Mouse (Mus musculus): ENCODE results near the gene Samd8.

The Samd8 gene

DNA sequence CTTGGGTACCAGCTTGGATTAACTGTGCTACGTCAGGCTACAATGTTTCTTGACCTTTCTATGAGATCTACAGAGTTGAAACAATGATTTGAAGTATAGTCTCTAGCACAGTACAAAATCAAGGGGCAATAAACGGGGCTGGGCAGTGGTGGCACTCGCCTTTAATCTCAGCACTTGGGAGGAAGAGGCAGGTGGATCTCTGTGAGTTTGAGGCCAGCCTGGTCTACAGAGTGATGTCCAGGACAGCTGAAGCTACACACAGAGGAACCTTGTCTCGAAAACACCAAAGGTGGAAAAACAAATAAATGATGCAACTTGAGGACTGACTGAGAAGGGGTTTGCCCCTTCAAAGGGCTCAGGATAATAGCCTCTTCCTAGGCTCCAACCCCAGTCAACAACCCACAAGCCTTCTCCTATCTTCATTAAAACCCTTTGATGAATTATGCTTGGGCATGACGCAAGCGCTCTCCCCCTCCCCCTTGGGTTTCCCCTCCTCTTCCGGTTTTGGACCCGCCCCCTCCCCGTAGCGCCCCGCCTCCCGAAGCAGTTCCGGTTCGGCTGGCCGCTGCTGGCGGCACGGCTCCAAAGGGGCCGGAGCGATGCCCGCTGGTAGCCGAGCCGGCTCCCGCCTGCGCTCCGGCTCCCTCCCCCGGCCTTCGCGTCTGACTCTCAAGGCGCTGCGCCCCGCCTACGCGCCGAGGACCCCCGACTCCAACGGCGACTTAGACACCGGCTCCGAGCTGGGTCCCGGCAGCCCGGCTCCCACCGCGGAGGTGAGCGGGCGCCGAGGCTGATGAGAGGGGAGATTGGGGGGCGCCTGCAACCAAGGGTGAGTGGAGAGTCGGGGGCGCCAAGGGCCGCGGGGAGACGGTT, at the start of gene Samd8:
TSS of gene Samd8 (plus strand) at position 524 of the 873 bp plus-strand sequence.
- peak; percentile 92 for DNase-seq (ENCODE audit: low read depth, low spot score)

DNA sequence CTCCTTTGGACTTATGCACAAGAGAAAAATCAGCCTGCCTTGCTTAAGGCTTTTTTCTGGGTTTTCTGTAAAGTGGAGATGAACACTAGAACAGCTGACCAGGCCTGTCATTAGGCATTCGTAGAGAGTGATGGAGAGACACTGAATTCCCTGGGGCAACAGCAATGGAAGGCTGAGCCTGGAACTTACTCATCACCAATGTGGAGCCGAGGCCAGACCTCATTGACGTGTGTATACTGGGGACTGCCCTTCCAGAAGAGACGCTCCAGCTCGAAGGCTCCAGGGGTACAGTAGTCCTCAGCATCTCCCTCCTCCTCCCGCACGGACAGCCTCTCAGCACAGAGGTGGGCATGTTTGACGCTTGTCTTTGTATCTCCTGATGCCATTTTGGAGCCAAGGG, 47.6 kb upstream of the Samd8 start:
- DNase-seq (ENCODE audit: low read depth, low spot score) = no peak

DNA sequence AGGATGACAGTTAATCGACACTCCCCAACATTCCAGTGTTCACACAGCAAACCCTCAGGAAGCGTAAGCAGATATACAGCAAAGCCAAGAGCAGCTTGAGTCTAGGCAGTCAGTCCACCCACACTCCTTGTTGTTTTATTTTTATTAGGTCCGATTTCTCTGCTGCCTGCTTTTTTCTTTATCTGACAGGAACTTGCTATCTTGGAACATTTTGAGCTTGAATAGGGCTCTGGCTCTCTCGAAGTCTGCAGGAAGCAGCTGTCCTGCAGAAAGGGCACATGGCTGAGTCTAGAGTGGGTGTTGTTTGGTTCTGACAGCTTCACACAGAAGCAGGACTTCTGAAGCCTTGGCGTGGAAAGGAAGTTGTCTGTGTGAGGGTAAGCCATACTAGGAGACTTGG, 47.1 kb upstream of the Samd8 start:
- DNase-seq (ENCODE audit: low read depth, low spot score) = no peak

DNA sequence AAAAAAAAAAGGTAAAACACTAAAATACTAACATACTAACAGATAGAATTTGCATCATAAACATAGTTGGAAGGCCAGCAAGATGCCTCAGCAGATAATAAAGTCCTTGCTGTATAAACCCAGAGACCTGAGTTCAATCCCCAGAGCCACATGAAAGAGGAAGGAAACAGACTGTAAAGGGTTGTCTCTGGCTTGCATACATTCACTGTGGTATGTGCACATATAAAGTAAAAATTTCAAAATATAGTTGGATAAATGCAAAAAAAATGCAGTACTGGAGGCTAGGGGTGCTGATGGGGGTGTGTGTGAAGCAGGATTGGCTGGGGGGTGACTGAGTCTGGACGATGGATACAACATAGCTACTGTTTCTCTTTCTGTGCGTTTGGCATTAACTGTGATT, 44.9 kb upstream of the Samd8 start:
- DNase-seq (ENCODE audit: low read depth, low spot score) = no peak

DNA sequence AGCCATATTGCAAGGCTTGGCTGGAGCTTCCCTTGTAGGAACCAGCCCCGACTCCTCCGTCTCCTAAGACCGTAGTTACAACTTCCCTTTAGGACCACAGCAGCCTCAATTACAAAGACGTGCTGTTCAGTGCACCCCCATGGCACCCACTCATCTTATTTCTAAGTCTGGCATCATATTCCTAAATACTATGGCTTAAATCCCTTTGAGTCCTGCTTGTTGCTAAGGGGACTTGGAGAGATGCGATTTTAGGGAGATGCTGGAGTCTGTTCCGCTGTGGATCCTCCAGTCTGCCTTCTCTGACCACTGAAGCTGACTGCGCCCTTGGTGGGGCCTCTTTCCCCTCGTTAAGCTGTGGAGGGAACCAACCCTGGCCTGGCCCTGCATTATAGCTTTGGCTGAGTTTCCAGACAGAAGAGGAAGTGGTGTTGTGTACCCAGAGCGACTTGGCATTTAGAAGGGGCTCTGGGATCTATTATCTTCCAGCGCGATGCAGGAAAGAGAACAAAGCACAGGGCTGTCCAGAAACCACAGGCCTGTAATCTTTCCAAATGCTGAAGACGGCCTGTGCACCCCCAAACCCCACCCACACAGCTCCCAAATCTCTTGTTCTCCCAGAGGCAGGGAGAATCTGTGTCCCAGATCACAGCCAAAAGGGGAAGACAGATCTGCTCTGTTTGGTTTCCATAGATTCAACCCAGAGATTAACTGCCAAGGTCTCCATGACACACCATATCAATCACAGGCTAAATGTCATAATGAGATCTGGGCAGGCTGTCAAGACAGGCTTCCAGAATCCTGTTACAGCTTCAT, 43.4 kb upstream of the Samd8 start:
- DNase-seq (ENCODE audit: low read depth, low spot score) = no peak

DNA sequence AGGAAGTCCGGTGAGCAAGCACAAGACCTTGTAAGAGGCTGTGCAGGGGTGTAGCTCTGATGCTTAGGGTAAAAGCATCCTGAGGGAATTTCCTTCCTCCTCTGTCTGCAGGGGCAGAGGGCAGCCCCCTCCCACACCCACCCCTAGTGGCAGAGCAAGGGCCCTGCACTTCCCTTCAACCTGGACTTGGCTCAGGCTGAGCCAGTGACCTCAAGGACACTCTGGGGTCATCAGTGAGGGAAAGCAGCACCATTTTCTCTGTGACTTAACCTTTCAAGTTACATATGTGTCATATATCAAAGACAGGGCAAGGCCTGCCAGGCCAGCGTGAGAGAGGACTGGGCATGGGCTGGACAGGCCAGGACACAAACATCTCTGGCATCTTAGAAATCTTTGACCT, 40.8 kb upstream of the Samd8 start:
- DNase-seq (ENCODE audit: low read depth, low spot score) = no peak

DNA sequence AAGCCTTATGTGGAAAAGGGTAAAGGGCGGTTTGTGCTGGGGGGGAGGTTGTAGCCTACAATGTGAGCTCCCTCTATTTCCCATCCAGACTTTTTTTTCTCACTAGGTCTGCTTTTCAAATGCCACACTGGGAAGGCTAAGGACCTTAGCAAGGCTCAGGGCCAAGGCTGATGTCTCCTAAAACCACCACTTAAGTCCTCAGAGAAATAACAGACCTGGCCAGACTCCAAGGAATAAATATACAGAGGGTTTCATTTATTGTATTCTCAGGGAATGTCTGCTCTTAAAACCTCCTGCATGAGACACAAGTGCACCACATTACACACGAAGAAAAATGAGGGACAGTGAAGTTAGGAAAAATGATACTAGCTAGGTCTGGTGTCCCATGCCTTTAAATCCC, 39.1 kb upstream of the Samd8 start:
- DNase-seq (ENCODE audit: low read depth, low spot score) = no peak

DNA sequence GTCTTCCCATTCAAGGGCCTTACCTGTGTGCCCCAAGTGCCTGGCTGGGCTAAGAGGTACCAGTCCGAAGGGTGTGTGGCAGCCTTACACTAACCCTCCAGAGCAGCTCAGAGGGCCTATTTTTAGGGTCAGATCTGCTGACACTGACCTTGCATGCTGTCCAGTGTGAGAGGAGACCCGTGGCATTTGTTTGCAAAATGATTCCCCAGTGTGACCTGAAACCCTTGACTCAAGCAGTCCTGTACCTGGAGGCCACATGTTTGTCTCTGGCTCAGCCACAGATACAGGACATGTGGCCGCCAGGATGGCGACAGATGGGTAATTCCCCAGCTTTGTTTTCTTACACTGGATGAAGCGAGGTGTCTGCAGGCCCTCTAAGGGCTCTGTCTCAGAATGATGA, 35.8 kb upstream of the Samd8 start, which contains the start of gene Dupd1:
TSS of gene Dupd1 (minus strand) at position 91 of the 400 bp plus-strand sequence.
- no peak for DNase-seq (ENCODE audit: low read depth, low spot score)

DNA sequence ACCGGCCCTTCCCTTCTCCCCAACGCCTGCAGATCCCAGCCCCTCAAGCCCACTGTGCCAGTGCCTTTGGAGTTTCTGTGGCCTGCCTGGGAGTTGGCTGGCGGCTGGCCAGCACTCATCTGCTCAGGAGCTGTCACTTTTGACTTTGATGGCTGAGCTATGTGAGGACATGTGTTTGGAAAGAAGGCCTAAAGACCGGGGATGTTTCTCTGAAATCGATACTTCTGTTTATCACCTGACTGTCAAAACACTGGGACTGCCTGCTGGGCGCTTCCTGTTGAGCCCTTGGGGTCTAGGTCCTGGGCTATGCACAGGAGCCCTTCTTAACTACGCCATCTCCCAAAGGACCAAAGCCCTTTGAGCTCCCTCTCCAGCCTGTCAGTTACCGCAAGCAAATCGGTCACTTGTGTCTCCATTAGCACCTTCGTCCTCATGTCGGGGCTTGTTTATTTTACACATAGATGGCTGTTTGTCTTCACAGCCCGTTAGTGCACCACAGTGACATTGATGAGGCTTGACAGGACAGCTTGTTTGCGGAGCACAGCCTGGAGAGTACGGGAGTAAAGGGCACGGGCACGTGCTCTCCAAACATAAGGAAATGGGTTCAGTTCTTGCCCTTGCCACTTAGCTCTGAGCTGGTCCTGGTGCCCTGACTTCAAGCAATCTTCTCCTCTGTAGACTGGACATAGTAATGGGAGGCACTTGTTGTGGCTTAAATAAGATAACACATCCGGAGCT, 30.5 kb upstream of the Samd8 start:
- no peak for DNase-seq (ENCODE audit: low read depth, low spot score)

DNA sequence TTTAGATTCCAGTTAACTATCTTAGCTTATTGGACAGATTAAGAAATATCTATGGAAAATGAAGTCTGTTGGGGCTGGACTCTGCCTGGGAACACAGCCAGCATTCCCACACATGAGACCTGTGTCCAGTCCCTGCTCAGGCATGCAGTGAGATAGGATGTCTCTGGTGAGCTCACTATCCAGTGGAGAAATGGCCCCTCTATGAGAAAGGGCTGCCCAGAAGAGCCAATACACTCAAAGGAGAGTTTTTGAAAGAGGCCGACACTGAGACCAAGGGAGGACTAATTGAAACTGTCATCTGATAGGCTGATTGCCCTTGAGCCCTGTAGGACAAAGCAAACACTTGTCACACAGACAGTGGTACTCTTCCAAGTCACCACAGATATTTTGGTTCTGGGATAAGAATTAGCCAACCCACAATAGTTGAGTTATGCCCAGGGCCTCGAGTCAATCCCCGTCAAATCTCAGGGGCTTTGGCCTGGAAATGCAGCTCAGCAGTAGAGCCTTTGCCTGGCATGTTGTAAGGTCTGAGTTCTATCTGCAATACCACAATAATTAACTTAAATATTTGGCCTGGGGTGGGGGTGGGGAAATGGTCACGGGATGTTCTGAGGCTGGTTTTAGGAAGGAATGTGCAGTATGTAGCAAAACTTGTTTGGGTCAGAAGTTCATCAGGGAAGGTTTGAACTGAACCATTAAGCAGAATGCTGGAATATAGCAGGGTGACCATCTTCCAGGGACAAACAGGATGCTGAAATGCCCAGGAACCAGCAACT, 29.7 kb upstream of the Samd8 start:
- DNase-seq (ENCODE audit: low read depth, low spot score) = no peak

DNA sequence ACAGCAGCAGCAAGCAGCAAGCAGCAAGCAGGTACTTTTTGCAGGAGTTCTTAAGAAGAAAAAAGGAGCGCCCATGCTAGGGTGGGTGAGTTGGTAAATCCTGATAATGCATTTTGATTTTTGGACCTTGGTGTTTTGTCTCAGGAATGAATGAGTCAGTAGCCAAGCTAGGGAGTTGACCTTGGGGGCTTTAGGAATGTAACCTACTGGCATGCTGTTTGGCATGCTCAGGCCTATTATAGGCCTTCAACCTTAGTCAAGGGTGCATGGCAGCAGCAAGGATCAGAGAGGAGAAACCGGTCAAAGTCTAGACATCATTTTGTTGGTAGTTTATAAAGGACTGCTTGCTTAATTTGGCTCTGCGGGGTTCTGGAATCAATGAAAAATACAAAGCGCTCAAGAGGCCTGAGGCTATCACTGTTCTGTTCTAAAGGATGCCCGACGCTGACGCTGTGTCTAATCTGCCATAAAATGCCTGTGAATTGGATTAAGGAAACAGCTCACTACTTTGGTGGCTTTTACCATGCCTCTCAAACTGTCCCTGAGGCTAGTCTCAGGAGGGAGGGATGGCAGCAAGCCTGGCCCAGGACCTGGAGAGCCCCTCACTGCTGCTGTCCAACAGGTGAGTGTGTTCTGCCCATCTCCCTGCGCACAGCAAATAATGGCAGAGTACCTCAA, 28.2 kb upstream of the Samd8 start:
- DNase-seq (ENCODE audit: low read depth, low spot score) = no peak

DNA sequence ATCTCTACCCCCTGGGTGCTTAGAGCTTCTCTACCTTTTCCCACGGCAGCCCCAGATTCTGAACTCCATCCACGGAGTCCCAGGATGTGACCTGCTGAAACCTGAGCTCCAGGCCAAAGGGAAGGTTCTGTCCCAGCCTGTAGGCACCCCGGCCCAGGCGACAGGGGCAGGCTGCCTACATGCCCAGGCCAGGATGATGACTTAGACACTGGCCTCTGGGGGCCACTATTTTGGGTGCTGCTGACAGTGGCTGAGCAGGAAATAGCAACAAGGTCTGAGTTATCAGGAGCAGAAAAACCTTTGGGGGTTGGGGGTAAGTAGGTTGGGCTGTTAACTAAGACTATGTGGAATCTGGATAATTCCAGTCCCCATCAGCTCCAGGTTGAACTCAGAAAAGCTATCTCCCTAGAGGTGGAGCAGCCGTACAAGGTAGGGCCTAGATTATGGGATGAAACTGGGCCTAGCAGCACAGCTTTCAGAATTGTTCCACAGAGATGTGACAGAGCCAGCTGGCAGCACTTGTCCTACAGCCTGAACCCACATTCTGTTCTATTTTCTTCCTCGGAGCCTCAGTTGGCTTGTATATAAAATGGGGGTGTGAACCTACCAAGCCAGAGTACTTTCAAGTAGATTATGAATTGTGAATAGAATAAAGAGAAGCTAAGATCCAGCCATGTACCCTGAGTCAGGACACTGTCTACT, 21.1 kb upstream of the Samd8 start:
- no peak for DNase-seq (ENCODE audit: low read depth, low spot score)

DNA sequence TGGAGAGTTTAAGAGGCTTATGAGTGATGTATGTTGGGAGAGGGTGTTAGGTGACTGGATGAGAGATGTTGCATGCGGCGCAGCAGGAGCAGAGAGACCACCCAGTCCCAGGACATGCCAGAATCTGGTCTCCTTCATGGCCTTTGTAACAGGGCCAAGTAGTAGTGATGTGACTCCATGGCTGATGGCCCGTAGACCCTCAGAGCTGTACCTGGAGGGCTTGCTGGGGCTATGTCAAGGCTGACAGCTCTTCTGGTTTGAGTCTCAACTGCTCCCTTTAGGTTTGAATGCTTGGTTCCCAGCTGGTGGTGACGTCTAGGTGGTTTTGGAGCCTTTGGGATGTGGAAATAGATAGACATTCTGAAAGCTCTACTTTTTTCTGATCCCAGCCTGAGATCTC, 20.4 kb upstream of the Samd8 start:
- no peak for DNase-seq (ENCODE audit: low read depth, low spot score)

DNA sequence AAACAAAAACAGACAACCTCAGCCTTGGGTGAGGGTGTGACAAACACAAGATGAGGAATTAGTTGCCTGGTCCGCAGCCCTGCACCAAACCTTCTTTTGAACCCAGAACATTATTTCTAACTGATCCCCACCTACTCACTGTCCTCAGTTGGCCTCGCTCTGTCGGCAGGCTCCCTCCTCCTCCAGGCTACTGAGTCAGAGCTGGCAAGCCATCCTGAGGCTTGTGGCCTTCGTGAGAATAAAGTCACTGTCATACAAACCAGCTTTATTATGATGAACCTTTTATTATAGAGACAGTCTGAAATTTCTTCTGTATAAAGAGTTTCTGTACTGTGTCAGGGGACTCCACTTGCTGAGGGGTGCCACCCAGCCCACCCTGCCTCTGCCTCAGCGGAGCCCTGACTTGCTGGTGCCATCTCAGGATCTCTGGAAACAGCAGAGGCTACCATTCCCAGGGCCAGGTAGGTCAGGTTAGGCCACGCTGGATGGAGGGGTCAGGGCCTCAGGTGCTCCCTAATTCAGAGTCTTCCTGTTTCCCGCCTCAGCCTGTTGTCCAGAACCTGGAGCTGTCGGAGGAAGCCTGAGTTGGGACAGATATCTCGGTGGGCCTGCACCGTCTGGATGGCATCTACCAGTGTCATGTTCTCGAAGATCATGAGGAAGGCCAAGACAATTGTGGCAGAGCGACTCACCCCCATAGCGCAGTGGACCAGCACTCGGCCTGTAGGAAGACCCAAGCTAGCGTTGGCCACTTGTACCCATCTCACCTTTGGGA, 17.0 kb upstream of the Samd8 start:
- no peak for DNase-seq (ENCODE audit: low read depth, low spot score)

DNA sequence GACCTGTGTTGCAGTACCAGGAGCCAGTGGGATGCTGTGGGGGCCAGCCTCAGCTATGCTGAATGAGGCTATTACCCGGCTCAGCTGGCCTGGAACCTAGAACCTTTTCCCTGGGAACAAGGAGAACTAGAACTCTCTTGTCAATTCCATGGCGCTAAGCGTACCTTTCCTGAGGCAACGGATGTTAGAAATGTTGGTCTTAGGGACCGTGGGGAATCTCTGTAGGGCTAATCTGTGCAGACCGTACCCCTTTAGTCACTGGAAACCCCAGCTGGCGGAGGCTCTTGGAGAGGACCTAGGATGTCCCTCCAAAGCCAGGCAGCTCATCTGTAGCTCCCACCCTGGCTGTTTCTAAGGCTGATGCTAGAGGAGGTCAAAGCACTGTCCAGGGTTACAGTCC, 10.0 kb upstream of the Samd8 start:
- DNase-seq (ENCODE audit: low read depth, low spot score) = no peak

DNA sequence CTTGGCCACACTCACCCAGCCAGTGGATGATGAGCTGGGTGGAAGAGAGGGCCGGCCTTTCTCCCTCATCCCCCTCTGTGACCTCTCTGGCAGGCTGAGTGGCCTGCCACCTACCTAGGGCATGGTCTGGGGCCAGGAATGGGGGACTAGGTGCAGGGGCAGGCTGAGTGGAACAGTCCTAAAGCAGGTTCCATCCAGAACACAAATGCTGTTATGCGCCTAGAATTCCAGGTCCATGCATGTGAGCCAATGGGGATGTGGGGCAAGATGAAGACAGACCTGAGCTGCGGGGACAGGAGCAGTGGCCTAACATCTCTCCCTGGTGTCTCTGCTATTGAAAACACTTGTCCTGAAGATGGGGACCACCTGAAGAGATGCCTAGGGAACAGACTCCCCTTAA, 9.0 kb upstream of the Samd8 start:
- no peak for DNase-seq (ENCODE audit: low read depth, low spot score)

DNA sequence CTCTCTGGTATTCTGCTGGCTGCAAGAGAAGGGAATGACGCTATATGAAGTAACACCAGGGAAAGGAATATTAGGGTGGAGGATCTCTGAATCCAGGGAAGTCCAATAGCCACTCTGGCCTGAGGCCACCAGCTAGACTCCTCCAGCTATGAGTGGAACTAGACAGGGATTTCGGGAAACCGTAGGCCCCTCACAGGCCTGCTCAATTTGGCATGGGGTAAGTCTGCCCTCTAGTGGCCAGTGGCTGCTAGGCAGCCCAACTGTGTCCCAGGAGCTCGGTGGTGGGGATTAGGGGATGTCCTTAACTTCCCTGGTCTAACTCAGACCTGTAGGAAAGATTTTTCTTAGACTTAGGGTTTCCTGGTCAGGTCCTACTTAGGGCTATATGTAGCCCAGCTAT, 8.5 kb upstream of the Samd8 start:
- peak; percentile 61 for DNase-seq (ENCODE audit: low read depth, low spot score)

DNA sequence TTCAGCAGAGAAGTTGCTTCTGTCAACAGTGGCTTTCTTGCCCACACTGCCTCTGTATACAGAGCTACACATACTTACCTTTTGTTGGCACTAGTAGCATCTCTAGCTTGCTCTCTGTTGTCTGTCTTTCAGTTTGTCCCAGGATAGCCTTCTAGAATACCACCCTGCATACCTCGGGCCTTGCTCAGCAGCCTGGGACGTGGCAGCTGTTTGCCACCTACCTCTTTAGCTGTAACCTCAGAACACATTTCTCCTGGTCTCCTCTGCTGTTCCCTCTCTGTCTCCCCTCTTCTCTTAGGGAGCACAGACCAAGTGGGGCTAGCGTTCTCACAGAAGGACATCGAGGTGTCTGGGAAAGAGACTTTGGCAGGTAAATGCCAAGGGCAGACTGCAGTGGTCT, 7.9 kb upstream of the Samd8 start:
- no peak for DNase-seq (ENCODE audit: low read depth, low spot score)

DNA sequence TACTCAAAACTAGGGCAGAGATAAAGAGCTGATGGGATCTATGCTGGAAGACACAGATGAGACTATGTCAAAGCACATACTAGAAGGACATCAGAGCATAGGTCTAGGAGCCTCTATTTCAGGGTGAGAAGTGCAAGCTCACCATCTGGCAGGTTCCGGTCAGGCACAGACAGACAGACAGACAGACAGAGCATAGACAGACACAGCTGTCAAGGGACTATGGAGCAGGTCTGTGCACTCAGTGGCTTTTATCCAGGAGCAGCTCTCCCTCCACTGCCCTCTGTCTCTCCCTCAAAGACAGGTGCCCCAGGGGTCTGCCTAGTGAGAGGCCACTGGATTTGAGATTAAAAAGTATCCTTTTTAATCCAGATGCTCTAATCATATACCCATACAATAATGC, 6.2 kb upstream of the Samd8 start:
- no peak for DNase-seq (ENCODE audit: low read depth, low spot score)

Measured in A20 (cell line).